Mouse (Mus musculus): ENCODE results near the gene Cdkn2c. TPM values are rescaled to one million over a fixed set of nuclear protein-coding genes. Genes with fewer than 3 reads are reported as not detected.

The Cdkn2c gene
- total and polyA plus RNA-seq, 3 experiments, result 18.6 to 26.8 TPM; not detected in 1

GRCm38 (mm10) chr4:109657021-109657850 lies 9.8 kb downstream of the Cdkn2c start:
- no peak overlapping the region for H3K9ac ChIP-seq (ENCODE audit: control insufficient read depth, low read depth, low read length, poor library complexity, severe bottlenecking)
- no peak for DNase-seq (ENCODE audit: low read depth, low spot score)
- H3K4me3 ChIP-seq (ENCODE audit: control insufficient read depth in 1 of 2, insufficient read depth in 1 of 2, low read depth in 2 of 2, low read length in 2 of 2), result no peak overlapping the region
- H3K9me3 ChIP-seq (replicated peaks; ENCODE audit: insufficient read depth, low read length), result no peaks in the 10 kb centered on the region
- H3K27me3 ChIP-seq (ENCODE audit: control insufficient read depth in 1 of 2, insufficient read depth in 2 of 2, low read length in 2 of 2), result no peaks in the 10 kb centered on the region
- TF ChIP-seq ZMIZ1 (IDR thresholded peaks at IDR 0.05; ENCODE audit: low read depth, low read length) (no peak), MEF2A (IDR thresholded peaks at IDR 0.05; ENCODE audit: extremely low read depth, insufficient replicate concordance, low read depth, low read length, poor library complexity, severe bottlenecking) (no peak), GATA1 (IDR thresholded peaks at IDR 0.05; ENCODE audit: low read depth, low read length) (no peak), RAD21 (IDR thresholded peaks at IDR 0.05; ENCODE audit: low read depth, low read length) (no peak), CTCF (IDR thresholded peaks at IDR 0.05 in 2 of 3, conservative IDR thresholded peaks at IDR 0.05 in 1 of 3; ENCODE audit: control insufficient read depth in 1 of 3, insufficient read depth in 1 of 3, low read depth in 2 of 3, low read length in 3 of 3, poor library complexity in 1 of 3, severe bottlenecking in 1 of 3) (no peak), TBP (IDR thresholded peaks at IDR 0.05; ENCODE audit: low read depth, low read length) (no peak), ETS1 (IDR thresholded peaks at IDR 0.05; ENCODE audit: low read depth, low read length) (no peak)
- H3K79me2 ChIP-seq (ENCODE audit: control insufficient read depth, insufficient read depth, low read length, poor library complexity), result peaks cover 1% of the 10 kb centered on the region; the same call in 1 of the 2 replicates
- H3K4me1 ChIP-seq (ENCODE audit: control insufficient read depth in 1 of 2, insufficient read depth in 2 of 2, low read length in 2 of 2), result peaks cover 2 to 4% of the 10 kb centered on the region in 2 experiments; a peak in 2 of 4 replicates
- H3K27ac ChIP-seq (ENCODE audit: control insufficient read depth, low read depth, low read length), result no peak overlapping the region
- H3K36me3 ChIP-seq (ENCODE audit: control insufficient read depth in 1 of 2, insufficient read depth in 2 of 2, low read length in 2 of 2), result peaks cover 0 to 9% of the 10 kb centered on the region in 2 experiments; a peak in 3 of 4 replicates

- TF ChIP-seq CHD1 (IDR thresholded peaks at IDR 0.05; ENCODE audit: low read depth, low read length) (no peak), HCFC1 (IDR thresholded peaks at IDR 0.05; ENCODE audit: low read depth, low read length) (no peak), RAD21 (IDR thresholded peaks at IDR 0.05; ENCODE audit: low read depth, low read length) (no peak), GATA1 (IDR thresholded peaks at IDR 0.05; ENCODE audit: low read depth, low read length) (no peak), TBP (IDR thresholded peaks at IDR 0.05; ENCODE audit: low read depth, low read length) (no peak), ZNF384 (IDR thresholded peaks at IDR 0.05; ENCODE audit: low read depth, low read length) (no peak), CHD2 (IDR thresholded peaks at IDR 0.05; ENCODE audit: low read length) (no peak), USF2 (IDR thresholded peaks at IDR 0.05; ENCODE audit: borderline replicate concordance in 1 of 2, insufficient read depth in 1 of 2, low read depth in 1 of 2, low read length in 2 of 2) (no peak), BHLHE40 (IDR thresholded peaks at IDR 0.05; ENCODE audit: borderline replicate concordance, low read depth, low read length) (no peak)
- Histone ChIP-seq H3K4me3 (ENCODE audit: control insufficient read depth in 1 of 2, insufficient read depth in 1 of 2, low read depth in 2 of 2, low read length in 2 of 2) (no peak overlapping the region), H3K27me3 (ENCODE audit: control insufficient read depth in 1 of 2, insufficient read depth in 2 of 2, low read length in 2 of 2) (no peaks in the 10 kb centered on the region), H3K36me3 (ENCODE audit: control insufficient read depth in 1 of 2, insufficient read depth in 2 of 2, low read length in 2 of 2) (peaks cover 0 to 3% of the 10 kb centered on the region in 2 experiments; a peak in 3 of 4 replicates), H3K4me1 (ENCODE audit: control insufficient read depth in 1 of 2, insufficient read depth in 2 of 2, low read length in 2 of 2) (peaks cover 0 to 3% of the 10 kb centered on the region in 2 experiments; a peak in 2 of 4 replicates), H3K27ac (ENCODE audit: control insufficient read depth, low read depth, low read length) (no peak overlapping the region), H3K9me3 (replicated peaks; ENCODE audit: insufficient read depth, low read length) (no peaks in the 10 kb centered on the region), H3K79me2 (ENCODE audit: control insufficient read depth, insufficient read depth, low read length, poor library complexity) (peaks cover under 1% of the 10 kb centered on the region; the same call in 1 of the 2 replicates), H3K9ac (ENCODE audit: control insufficient read depth, low read depth, low read length, poor library complexity, severe bottlenecking) (no peak overlapping the region)
- no peak for DNase-seq (ENCODE audit: low read depth, low spot score)
Observed at GRCm38 (mm10) chr4:109656301-109656700, 10.7 kb downstream of the Cdkn2c start.
